Mouse (Mus musculus): Measurements from ENCODE around the gene Zscan26.
A peak's percentile ranks its signal among the peaks of the same experiment; 100 is the strongest.
"Not testable (repeated sequence)": the region's sequence is repeated elsewhere in the genome, so short reads cannot be mapped to it uniquely, and the experiment has no call there.

Zscan26 gene

GRCm38 (mm10) chr13:21453449-21453848, at the start of gene Zscan26:
Zscan26 (minus strand) TSS chr13:21453730.
- peak; percentile 85 to 90 for DNase-seq

GRCm38 (mm10) chr13:21502296-21502695, 48.8 kb upstream of the Zscan26 start:
- DNase-seq = no peak

- not testable (repeated sequence) for DNase-seq
These were observed 47.7 kb upstream of the Zscan26 start, which contains the start of gene Gm11273 for GRCm38 (mm10) chr13:21501182-21501581. Gm11273 (minus strand) TSS chr13:21501418.

- peak; percentile 14 to 28 for DNase-seq
These were observed 41.5 kb upstream of the Zscan26 start, which contains the start of gene AK157302 for GRCm38 (mm10) chr13:21495080-21495479. AK157302 (plus strand) TSS chr13:21495223.

GRCm38 (mm10) chr13:21492847-21493246, 39.3 kb upstream of the Zscan26 start:
- DNase-seq = no peak

- DNase-seq = no peak
These were observed 33.4 kb upstream of the Zscan26 start for GRCm38 (mm10) chr13:21486881-21487280.

- peak; percentile 80 to 85 for DNase-seq
These were observed 25.5 kb upstream of the Zscan26 start, which contains the start of the genes Zkscan4 and Gm10065 for GRCm38 (mm10) chr13:21478759-21479670. Zkscan4 (plus strand) TSS chr13:21478907. Gm10065 (minus strand) TSS chr13:21479441.

- DNase-seq = no peak
These were observed 18.9 kb upstream of the Zscan26 start for GRCm38 (mm10) chr13:21472427-21472826.

- DNase-seq = no peak
These were observed 15.6 kb upstream of the Zscan26 start for GRCm38 (mm10) chr13:21469097-21469496.

GRCm38 (mm10) chr13:21468061-21469019, 14.8 kb upstream of the Zscan26 start, which contains the start of gene Nkapl:
Nkapl (minus strand) TSS chr13:21468509.
- peak; percentile 82 to 89 for DNase-seq

GRCm38 (mm10) chr13:21467336-21467735, 13.8 kb upstream of the Zscan26 start:
- DNase-seq = no peak

GRCm38 (mm10) chr13:21462516-21462915, 9.0 kb upstream of the Zscan26 start:
- not testable (repeated sequence) for DNase-seq

- peak; percentile 22 to 32 for DNase-seq
These were observed 2.8 kb upstream of the Zscan26 start for GRCm38 (mm10) chr13:21456347-21456746.

- no peak for DNase-seq
These were observed 603 bp upstream of the Zscan26 start for GRCm38 (mm10) chr13:21454133-21454532.

GRCm38 (mm10) chr13:21453042-21453441, 488 bp downstream of the Zscan26 start:
- DNase-seq = no peak

GRCm38 (mm10) chr13:21447856-21448614, 5.5 kb downstream of the Zscan26 start:
- DNase-seq = no peak

GRCm38 (mm10) chr13:21446796-21447195, 6.7 kb downstream of the Zscan26 start:
- no peak for DNase-seq

- DNase-seq = no peak
These were observed 12.3 kb downstream of the Zscan26 start for GRCm38 (mm10) chr13:21441207-21441572.

- peak; percentile 74 to 86 for DNase-seq
These were observed 12.9 kb downstream of the Zscan26 start, which contains the start of gene Pgbd1 for GRCm38 (mm10) chr13:21440503-21441206. Pgbd1 (minus strand) TSS chr13:21441058.

GRCm38 (mm10) chr13:21435476-21435875, 18.1 kb downstream of the Zscan26 start:
- no peak for DNase-seq

GRCm38 (mm10) chr13:21427631-21428030, 25.9 kb downstream of the Zscan26 start:
- DNase-seq = no peak

Measured in kidney, postnatal 4 days (tissue).